Mouse (Mus musculus): ENCODE measurements around the gene Ppp1r3g. TPM values are rescaled to one million over a fixed set of nuclear protein-coding genes. Genes with fewer than 3 reads are reported as not detected.
"Not testable (repeated sequence)": the region's sequence is repeated elsewhere in the genome, so short reads cannot be mapped to it uniquely, and the experiment has no call there.

The Ppp1r3g gene
- polyA plus RNA-seq, 1 experiment from 2014 or later = 1.6 TPM

GRCm38 (mm10) chr13:35980471-35980870 is 21.8 kb downstream of the Ppp1r3g start:
- Histone ChIP-seq H3K4me1 (ENCODE audit: control insufficient read depth, insufficient read depth, low read length) (no peaks in the 10 kb centered on the region), H3K27ac (replicated peaks; ENCODE audit: low read depth, low read length) (no peak overlapping the region), H3K27me3 (ENCODE audit: control insufficient read depth, insufficient read depth, low read length) (no peaks in the 10 kb centered on the region), H3K9me3 (ENCODE audit: control insufficient read depth, low read length) (no peaks in the 10 kb centered on the region), H3K9ac (ENCODE audit: low read length) (no peak overlapping the region), H3K4me2 (ENCODE audit: low read depth, severe bottlenecking) (no peak overlapping the region), H3K36me3 (ENCODE audit: control insufficient read depth, insufficient read depth, low read length) (no peaks in the 10 kb centered on the region; the same call in 1 of the 2 replicates), H3K4me3 (ENCODE audit: low read depth, low read length) (no peak overlapping the region)
- no peak for DNase-seq (ENCODE audit: low spot score)
- no peak for ATAC-seq (ENCODE audit: insufficient number of reproducible peaks, low FRiP score, low TSS enrichment, low read depth)
- WGBS = 80% methylated on average over 4 of the region's 4 CpGs

DNA sequence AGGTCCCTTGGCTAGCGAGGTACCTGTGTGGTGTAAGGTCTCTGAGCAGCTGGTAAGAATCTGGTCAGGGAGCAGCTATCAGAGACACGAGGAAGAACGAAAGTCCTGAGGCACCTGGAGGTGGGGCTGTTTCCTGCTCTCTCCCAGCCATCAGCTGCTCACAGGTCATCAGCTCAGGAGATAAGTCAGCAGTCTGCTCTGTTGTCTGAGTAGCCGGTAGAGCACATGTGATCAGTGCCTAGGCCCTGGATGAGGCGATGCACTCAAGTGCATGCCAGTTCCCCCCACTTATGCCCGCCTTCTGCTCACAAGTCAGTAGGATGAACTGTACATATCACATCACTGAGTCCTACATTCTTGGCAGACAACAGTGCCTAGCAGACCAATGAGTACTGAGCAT is 24.3 kb downstream of the Ppp1r3g start:
- Histone ChIP-seq H3K4me2 (ENCODE audit: low read depth, severe bottlenecking) (no peak overlapping the region), H3K4me3 (ENCODE audit: low read depth, low read length) (no peak overlapping the region), H3K36me3 (ENCODE audit: control insufficient read depth, insufficient read depth, low read length) (no peaks in the 10 kb centered on the region; the same call in 1 of the 2 replicates), H3K27ac (replicated peaks; ENCODE audit: low read depth, low read length) (no peak overlapping the region), H3K9ac (ENCODE audit: low read length) (no peak overlapping the region), H3K9me3 (ENCODE audit: control insufficient read depth, low read length) (no peaks in the 10 kb centered on the region), H3K4me1 (ENCODE audit: control insufficient read depth, insufficient read depth, low read length) (no peaks in the 10 kb centered on the region), H3K27me3 (ENCODE audit: control insufficient read depth, insufficient read depth, low read length) (no peaks in the 10 kb centered on the region)
- no peak for ATAC-seq (ENCODE audit: insufficient number of reproducible peaks, low FRiP score, low TSS enrichment, low read depth)
- 88% methylated on average over 6 of the region's 6 CpGs for WGBS
- no peak for DNase-seq (ENCODE audit: low spot score)

DNA sequence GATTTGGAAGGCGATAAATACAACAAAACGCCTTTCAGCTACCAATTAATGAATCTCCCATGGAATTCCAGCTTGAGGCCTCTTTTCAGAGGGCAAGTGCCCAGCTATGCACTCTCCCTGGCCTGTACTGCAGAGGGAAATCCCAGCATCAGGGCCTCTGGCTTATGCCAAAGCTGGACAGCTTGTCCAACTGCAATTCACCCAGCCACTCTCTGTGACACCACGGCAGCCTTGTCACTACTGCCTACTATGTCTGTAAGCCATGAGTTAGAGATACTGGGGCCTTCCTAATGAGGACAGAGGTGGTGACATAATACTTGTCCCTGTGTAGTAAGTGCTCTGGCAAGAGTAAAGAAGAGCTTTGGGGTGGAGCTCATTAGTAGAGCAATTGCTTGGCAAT is 30.7 kb downstream of the Ppp1r3g start:
- Histone ChIP-seq H3K4me2 (ENCODE audit: low read depth, severe bottlenecking) (no peak overlapping the region), H3K9me3 (ENCODE audit: control insufficient read depth, low read length) (no peaks in the 10 kb centered on the region), H3K27me3 (ENCODE audit: control insufficient read depth, insufficient read depth, low read length) (no peaks in the 10 kb centered on the region), H3K4me1 (ENCODE audit: control insufficient read depth, insufficient read depth, low read length) (no peaks in the 10 kb centered on the region), H3K36me3 (ENCODE audit: control insufficient read depth, insufficient read depth, low read length) (no peaks in the 10 kb centered on the region), H3K9ac (ENCODE audit: low read length) (no peak overlapping the region), H3K4me3 (ENCODE audit: low read depth, low read length) (no peak overlapping the region), H3K27ac (replicated peaks; ENCODE audit: low read depth, low read length) (no peak overlapping the region)
- WGBS = 66% methylated on average over 3 of the region's 3 CpGs
- ATAC-seq (ENCODE audit: insufficient number of reproducible peaks, low FRiP score, low TSS enrichment, low read depth) (no peak), DNase-seq (ENCODE audit: low spot score) (no peak)

DNA sequence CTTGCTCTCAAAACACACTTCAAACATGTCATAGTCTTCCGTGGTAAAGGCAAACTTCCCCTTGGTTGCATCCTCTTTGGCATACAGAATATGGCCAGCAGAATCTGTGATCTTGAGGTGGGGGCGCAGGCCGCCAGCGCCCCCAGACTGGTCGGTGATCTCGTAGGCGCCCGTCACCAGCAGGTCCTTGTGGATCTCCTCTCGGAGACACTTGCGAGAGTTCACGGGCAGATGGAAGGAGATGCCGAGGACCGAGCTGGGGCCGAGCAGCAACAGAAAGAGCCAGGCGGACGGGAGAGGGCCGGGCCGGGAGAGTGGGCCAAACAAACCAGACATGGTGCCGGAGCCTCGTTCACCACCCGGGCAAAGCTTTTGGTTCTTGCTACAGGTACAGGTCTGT is 32.5 kb downstream of the Ppp1r3g start:
- not testable (repeated sequence) for H3K4me2 ChIP-seq (ENCODE audit: low read depth, severe bottlenecking); H3K4me1 ChIP-seq (ENCODE audit: control insufficient read depth, insufficient read depth, low read length); H3K27ac ChIP-seq (replicated peaks; ENCODE audit: low read depth, low read length); H3K27me3 ChIP-seq (ENCODE audit: control insufficient read depth, insufficient read depth, low read length); ATAC-seq (ENCODE audit: insufficient number of reproducible peaks, low FRiP score, low TSS enrichment, low read depth); H3K4me3 ChIP-seq (ENCODE audit: low read depth, low read length); H3K36me3 ChIP-seq (ENCODE audit: control insufficient read depth, insufficient read depth, low read length); DNase-seq (ENCODE audit: low spot score); H3K9me3 ChIP-seq (ENCODE audit: control insufficient read depth, low read length); H3K9ac ChIP-seq (ENCODE audit: low read length)
- WGBS = 98% methylated on average over 19 of the region's 21 CpGs

- Histone ChIP-seq H3K27ac (replicated peaks; ENCODE audit: low read depth, low read length) (no peak overlapping the region), H3K36me3 (ENCODE audit: control insufficient read depth, insufficient read depth, low read length) (no peaks in the 10 kb centered on the region), H3K9me3 (ENCODE audit: control insufficient read depth, low read length) (no peaks in the 10 kb centered on the region), H3K9ac (ENCODE audit: low read length) (no peak overlapping the region), H3K4me2 (ENCODE audit: low read depth, severe bottlenecking) (no peak overlapping the region), H3K4me3 (ENCODE audit: low read depth, low read length) (no peak overlapping the region), H3K4me1 (ENCODE audit: control insufficient read depth, insufficient read depth, low read length) (no peaks in the 10 kb centered on the region), H3K27me3 (ENCODE audit: control insufficient read depth, insufficient read depth, low read length) (no peaks in the 10 kb centered on the region)
- no peak for DNase-seq (ENCODE audit: low spot score)
- 92% methylated on average over 8 of the region's 8 CpGs for WGBS
- no peak for ATAC-seq (ENCODE audit: insufficient number of reproducible peaks, low FRiP score, low TSS enrichment, low read depth)
Observed at GRCm38 (mm10) chr13:35994067-35994466, 35.4 kb downstream of the Ppp1r3g start.

DNA sequence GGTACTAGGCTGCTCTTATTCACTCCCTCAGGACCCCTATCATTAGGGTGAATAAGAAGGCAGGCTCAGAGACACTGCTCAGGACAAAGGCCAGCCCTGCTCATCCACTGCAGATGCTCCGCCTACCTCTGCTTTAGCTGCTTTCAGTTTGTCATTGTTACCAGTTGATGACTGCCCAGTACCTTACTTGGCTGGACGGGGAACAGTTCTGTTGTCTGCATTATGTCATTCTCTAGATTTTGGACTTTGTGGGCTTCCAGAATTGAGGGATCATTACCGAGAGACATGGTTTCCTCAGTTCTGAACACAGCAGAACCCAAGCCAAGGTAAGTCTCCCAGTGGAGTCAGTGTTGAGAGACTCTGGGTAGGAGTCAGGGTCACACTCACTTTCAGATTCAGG is 36.6 kb downstream of the Ppp1r3g start:
- no peaks in the 10 kb centered on the region for H3K4me1 ChIP-seq (ENCODE audit: control insufficient read depth, insufficient read depth, low read length)
- H3K36me3 ChIP-seq (ENCODE audit: control insufficient read depth, insufficient read depth, low read length) = no peaks in the 10 kb centered on the region
- H3K9me3 ChIP-seq (ENCODE audit: control insufficient read depth, low read length) = no peaks in the 10 kb centered on the region
- no peak overlapping the region for H3K4me2 ChIP-seq (ENCODE audit: low read depth, severe bottlenecking)
- DNase-seq (ENCODE audit: low spot score) (no peak), ATAC-seq (ENCODE audit: insufficient number of reproducible peaks, low FRiP score, low TSS enrichment, low read depth) (no peak)
- H3K9ac ChIP-seq (ENCODE audit: low read length) = no peak overlapping the region
- no peak overlapping the region for H3K27ac ChIP-seq (replicated peaks; ENCODE audit: low read depth, low read length)
- no peak overlapping the region for H3K4me3 ChIP-seq (ENCODE audit: low read depth, low read length)
- no peaks in the 10 kb centered on the region for H3K27me3 ChIP-seq (ENCODE audit: control insufficient read depth, insufficient read depth, low read length)
- 86% methylated on average over 3 of the region's 3 CpGs for WGBS

- no peak overlapping the region for H3K27ac ChIP-seq (replicated peaks; ENCODE audit: low read depth, low read length)
- no peaks in the 10 kb centered on the region for H3K9me3 ChIP-seq (ENCODE audit: control insufficient read depth, low read length)
- no peaks in the 10 kb centered on the region for H3K27me3 ChIP-seq (ENCODE audit: control insufficient read depth, insufficient read depth, low read length)
- WGBS = 82% methylated on average over 2 of the region's 2 CpGs
- no peaks in the 10 kb centered on the region for H3K4me1 ChIP-seq (ENCODE audit: control insufficient read depth, insufficient read depth, low read length)
- DNase-seq (ENCODE audit: low spot score) = no peak
- ATAC-seq (ENCODE audit: insufficient number of reproducible peaks, low FRiP score, low TSS enrichment, low read depth) = no peak
- no peak overlapping the region for H3K4me3 ChIP-seq (ENCODE audit: low read depth, low read length)
- no peak overlapping the region for H3K4me2 ChIP-seq (ENCODE audit: low read depth, severe bottlenecking)
- H3K9ac ChIP-seq (ENCODE audit: low read length) = no peak overlapping the region
- no peaks in the 10 kb centered on the region for H3K36me3 ChIP-seq (ENCODE audit: control insufficient read depth, insufficient read depth, low read length)
Observed at GRCm38 (mm10) chr13:35995696-35996426, 37.2 kb downstream of the Ppp1r3g start.

DNA sequence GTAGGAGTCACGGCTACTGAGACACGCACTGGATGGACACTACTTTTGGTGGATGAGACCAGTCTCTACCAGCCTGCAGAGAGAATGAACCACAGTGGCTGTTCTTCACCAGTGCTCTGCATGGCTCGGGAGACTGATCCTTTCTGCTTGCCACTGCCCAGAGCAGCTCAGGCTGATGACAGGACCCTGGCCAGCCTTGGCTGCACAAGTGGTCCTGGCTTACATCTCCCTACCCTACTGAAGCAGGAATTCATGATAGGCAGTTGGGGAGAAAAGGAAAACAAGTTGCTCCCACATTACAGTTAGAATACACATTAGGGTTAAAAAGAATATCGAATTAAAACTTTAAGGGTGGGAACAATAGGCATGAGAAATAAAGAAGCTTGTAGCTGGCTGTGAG is 39.0 kb downstream of the Ppp1r3g start:
- Histone ChIP-seq H3K4me2 (ENCODE audit: low read depth, severe bottlenecking) (no peak overlapping the region), H3K27ac (replicated peaks; ENCODE audit: low read depth, low read length) (no peak overlapping the region), H3K9me3 (ENCODE audit: control insufficient read depth, low read length) (no peaks in the 10 kb centered on the region), H3K9ac (ENCODE audit: low read length) (no peak overlapping the region), H3K27me3 (ENCODE audit: control insufficient read depth, insufficient read depth, low read length) (no peaks in the 10 kb centered on the region), H3K36me3 (ENCODE audit: control insufficient read depth, insufficient read depth, low read length) (no peaks in the 10 kb centered on the region), H3K4me1 (ENCODE audit: control insufficient read depth, insufficient read depth, low read length) (peaks cover 3% of the 10 kb centered on the region; the same call in 1 of the 2 replicates), H3K4me3 (ENCODE audit: low read depth, low read length) (no peak overlapping the region)
- WGBS = 93% methylated on average over 4 of the region's 4 CpGs
- DNase-seq (ENCODE audit: low spot score) (no peak), ATAC-seq (ENCODE audit: insufficient number of reproducible peaks, low FRiP score, low TSS enrichment, low read depth) (no peak)

DNA sequence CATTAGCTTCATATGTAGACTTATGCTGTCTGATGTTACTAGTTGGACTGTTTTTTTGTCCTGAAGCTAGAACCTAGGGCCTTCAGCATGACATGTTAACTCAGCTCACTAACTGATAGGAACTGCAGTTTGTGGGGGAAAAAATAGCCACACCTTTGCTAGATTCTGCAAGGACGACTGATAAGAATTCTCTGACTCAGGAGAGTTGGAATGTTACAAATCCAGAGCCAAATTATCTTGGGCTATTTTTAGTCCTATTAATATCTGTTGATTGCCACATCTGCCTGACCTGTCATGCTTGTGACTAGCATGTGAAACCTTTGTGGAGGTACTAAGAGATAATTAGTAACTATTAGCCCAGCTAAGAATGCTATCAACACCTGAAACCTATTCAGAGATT is 42.2 kb downstream of the Ppp1r3g start:
- no peaks in the 10 kb centered on the region for H3K36me3 ChIP-seq (ENCODE audit: control insufficient read depth, insufficient read depth, low read length)
- H3K27me3 ChIP-seq (ENCODE audit: control insufficient read depth, insufficient read depth, low read length) = no peaks in the 10 kb centered on the region
- no peak overlapping the region for H3K27ac ChIP-seq (replicated peaks; ENCODE audit: low read depth, low read length)
- no peak for DNase-seq (ENCODE audit: low spot score)
- no peak overlapping the region for H3K9ac ChIP-seq (ENCODE audit: low read length)
- H3K4me1 ChIP-seq (ENCODE audit: control insufficient read depth, insufficient read depth, low read length) = peaks cover 3% of the 10 kb centered on the region; the same call in 1 of the 2 replicates
- H3K4me2 ChIP-seq (ENCODE audit: low read depth, severe bottlenecking) = no peak overlapping the region
- H3K4me3 ChIP-seq (ENCODE audit: low read depth, low read length) = no peak overlapping the region
- ATAC-seq (ENCODE audit: insufficient number of reproducible peaks, low FRiP score, low TSS enrichment, low read depth) = no peak
- WGBS = 93% methylated on average over 1 of the region's 1 CpGs
- H3K9me3 ChIP-seq (ENCODE audit: control insufficient read depth, low read length) = no peaks in the 10 kb centered on the region

Data from limb, embryonic 11.5 days (tissue).